Mouse (Mus musculus) left cerebral cortex, postnatal 36 days (tissue): ENCODE measurements around the gene Trappc13. TPM values are rescaled to one million over a fixed set of nuclear protein-coding genes. Genes with fewer than 3 reads are reported as not detected.
A peak's percentile ranks its signal among the peaks of the same experiment; 100 is the strongest.

ENCODE experiments used
- DNase-seq, 2 experiments: peaks; one replicate each; pipeline ENCODE4 v3.0.0; 2021 to 2022; ENCODE audit warnings: low spot score in 2 of 2, mixed read lengths in 1 of 2
- intact Hi-C: fragments of 180-260 bp; cut with DNase I; formaldehyde crosslinking; loops from one replicate; pipeline ENCODE4 v1.15.1; 2025
- total RNA-seq, 2 experiments: library from RNA; stranded (reverse); gene quantifications; 2 replicates each; pipeline ENCODE4 v1.2.3; 2021

Trappc13 gene
- total RNA-seq, 2 experiments from 2014 or later = 52.0 to 55.4 TPM

DNA sequence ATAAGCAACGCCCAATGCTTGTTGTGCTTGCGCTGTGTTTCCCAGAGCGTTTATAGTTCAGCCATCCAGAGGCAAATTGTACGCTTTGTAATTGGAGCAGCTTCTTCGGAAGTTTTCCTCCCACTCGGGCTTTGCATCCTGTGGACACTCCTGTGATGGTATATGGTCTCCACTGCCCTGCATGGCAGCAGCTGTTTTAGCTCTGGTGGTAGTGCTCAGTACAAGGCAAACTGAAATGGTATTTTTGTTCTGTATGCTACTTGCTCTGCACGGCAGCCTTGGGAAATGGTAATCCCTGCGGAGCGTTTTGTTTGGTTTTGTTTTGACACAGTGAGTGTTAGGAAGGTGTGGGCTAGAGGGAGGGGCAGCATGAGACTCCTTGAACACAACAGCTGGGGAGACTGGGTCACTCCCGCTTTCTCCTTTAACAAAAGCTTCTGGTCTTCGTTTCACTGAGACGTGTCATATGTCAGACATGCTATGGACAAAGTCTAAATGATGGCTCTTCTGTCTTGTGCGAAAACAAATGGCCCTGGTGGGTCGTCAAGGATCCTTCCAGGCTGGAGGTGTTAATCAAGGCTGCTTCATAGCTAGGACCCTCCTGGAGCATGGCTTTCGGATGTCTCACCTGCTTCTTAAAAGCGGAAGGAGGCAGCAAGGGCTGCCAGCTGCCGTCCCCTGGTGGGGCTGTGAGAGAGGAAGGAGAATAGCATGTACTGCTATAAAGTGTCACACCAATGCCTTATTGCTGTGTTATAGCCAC, 56.0 kb downstream of the Trappc13 start:
- intact Hi-C loops = no loop called here
- DNase-seq = no peak

DNA sequence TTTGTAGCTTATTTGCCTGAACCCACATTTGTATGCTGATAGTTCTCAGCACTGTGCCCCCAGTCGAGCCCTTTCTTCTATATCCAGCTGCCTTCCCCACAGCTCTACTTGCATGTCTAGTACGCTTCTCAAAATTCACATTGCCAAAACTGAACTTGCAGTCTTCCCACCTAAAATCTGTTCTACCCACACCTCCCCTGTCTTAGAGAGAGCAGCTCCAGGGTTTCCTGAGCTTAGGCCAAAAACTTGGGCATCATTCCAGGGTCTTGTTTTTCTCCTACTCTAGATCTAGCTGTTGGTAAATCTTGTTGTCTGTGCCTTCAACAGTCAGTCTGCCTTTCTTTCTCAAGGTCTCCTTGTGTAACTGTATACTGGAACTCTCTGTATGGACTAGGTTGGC, 63.4 kb downstream of the Trappc13 start:
- peak; percentile 45 to 56 for DNase-seq
- intact Hi-C loops = loop anchor here (5.0 kb wide), 1 partner anchor 193 kb away; the partner anchor contains the start of gene Erbin

DNA sequence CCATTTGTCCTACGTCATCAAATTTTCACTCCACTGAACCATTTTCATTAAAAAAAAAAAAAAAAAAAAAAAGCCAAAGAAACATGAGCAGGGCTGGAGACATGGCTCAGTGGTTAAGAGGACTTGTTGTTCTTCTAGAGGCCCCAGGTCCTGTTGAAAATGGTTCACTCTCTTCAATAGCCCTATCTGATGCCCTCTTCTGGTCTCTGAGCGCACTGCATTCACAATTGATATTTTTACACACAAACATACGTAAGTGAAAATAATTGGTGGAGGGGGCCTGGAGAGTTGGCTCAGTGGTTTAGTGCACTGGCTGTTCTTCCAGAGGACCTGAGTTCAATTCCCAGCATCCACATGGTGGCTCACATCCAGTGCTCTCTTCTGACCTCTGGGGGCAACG, 64.5 kb downstream of the Trappc13 start:
- intact Hi-C loops = loop anchor here (5.0 kb wide), 1 partner anchor 191 kb away; the partner anchor contains the start of gene Erbin
- no peak for DNase-seq

DNA sequence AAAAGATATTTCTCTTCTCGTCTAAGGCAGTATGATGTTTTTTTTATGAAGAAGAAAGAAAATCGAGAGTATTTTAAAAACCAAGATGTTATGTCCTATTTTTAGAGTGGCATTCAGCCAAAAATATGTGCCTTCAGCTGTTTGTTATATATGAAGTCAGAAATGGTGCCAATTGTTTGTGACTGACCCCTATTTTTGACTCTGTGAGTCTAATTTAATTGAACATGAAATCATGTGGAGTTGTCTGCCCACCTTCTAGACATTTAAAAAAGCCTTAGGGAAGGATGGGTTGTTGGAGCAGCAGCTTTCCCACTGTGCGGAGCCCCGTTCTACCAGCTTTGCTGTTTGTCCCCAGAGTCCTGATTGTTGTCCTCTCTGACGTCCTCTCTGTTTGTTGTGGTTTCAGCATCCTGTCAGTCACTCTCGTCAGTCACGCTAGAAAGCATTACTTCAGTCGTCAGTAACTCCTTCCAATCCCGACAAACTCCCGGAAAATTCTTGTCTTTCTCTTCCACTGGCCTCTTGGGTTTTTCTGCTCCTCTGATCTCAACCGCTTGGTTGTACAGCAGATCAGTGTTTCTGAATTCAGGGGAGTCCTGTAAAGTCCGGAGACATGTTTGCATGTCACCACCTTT, 65.9 kb downstream of the Trappc13 start:
- DNase-seq = peak in 1 of 2 experiments; percentile 22

GRCm38 (mm10) chr13:104110526-104110925, 67.7 kb downstream of the Trappc13 start:
- no peak for DNase-seq
- intact Hi-C loops = loop anchor here (5.0 kb wide), 1 partner anchor 188 kb away; the partner anchor contains the start of gene Erbin

More for the DNA sequence above, 65.9 kb downstream of the Trappc13 start:
- intact Hi-C loops = loop anchor here (5.0 kb wide), 1 partner anchor 190 kb away; the partner anchor contains the start of gene Erbin

- peak in 1 of 2 experiments; percentile 55 for DNase-seq
- intact Hi-C loops = loop anchor here (5.0 kb wide), 1 partner anchor 188 kb away; the partner anchor contains the start of gene Erbin
Measured at GRCm38 (mm10) chr13:104109816-104110521, 68.3 kb downstream of the Trappc13 start.

- peak; percentile 84 to 88 for DNase-seq
- intact Hi-C loops = no loop called here
Measured at GRCm38 (mm10) chr13:104109288-104109815, 68.9 kb downstream of the Trappc13 start, which contains the start of the genes Nln and Sgtb. Gene Nln (minus strand): TSS chr13:104109614. Gene Sgtb (plus strand): TSS chr13:104109741.

GRCm38 (mm10) chr13:104108651-104109287, 69.5 kb downstream of the Trappc13 start:
- peak in 1 of 2 experiments; percentile 19 for DNase-seq
- intact Hi-C loops = no loop called here

DNA sequence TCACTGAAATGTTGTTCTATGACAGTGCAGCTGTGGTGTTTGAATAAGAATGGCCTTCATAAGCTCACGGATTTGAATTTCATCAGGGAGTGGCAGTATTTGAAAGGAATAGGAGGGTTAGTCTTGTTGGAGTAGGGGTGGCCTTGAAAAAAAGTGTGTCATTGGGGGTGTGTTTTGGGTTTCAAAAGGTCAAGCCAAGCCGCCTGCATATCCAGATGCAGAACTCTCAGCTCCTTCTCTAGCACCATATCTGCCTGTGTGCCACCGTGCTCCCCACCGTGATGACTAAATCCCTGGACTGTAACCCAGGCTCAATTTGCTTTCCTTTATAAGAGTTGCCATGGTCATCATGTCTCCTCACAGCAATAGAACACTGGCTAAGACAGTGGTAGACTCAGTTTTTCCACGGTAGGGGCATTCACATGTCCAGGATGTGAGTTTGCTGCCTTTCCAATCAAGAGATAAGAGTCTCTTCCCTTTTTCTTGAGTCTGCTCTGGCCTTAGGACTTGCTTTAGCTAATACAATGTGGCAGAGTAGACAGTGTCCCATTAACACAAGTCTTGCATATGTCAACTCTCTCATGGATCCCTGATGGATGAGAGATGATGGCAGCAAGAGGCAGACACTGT, 76.5 kb downstream of the Trappc13 start:
- no peak for DNase-seq
- intact Hi-C loops = no loop called here

DNA sequence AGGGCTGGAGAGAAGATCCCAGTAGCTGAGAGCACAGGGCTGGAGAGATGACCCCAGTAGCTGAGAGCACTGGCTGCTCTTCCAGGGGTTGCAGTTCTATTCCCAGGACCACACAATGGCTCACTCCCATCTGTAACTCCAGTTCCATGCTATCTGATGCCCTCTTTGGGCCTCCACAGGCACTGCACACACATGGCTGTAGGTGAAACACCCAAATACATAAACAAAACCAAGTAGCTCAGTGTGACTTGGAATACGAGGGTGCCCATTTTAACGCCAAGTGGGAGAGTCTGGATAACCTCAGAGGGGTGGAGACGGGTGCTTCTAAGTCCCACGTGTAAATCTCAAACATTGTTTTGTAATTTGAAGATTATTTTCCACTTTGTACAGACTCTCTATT, 77.9 kb downstream of the Trappc13 start:
- intact Hi-C loops = no loop called here
- no peak for DNase-seq

- DNase-seq = no peak
- intact Hi-C loops = no loop called here
Measured at GRCm38 (mm10) chr13:104097190-104097589, 81.1 kb downstream of the Trappc13 start.

DNA sequence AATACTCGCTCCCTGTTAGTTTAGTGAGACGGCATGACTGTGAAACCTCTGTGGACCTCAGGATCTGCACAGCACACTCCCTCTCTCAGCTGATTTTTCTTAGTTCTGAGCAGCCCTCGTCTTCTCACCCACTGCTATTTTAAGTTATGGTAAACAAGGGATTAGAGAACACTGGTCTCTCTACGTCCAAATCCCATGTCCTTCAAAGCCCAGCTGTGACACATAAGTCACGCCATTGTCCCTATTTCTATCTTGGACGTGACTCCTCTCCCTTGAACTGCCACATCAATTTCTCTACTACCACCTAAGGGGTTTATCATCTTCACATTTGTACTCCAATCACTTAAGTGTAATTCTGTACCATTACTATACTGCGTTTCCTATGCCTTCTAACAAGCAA, 82.3 kb downstream of the Trappc13 start:
- intact Hi-C loops = no loop called here

GRCm38 (mm10) chr13:104094531-104095385, 83.5 kb downstream of the Trappc13 start:
- DNase-seq = no peak
- intact Hi-C loops = no loop called here

More for the DNA sequence above, 82.3 kb downstream of the Trappc13 start:
- no peak for DNase-seq

Other genes starting within 250 kb of the Trappc13 start
- gene Nln, start 68.9 kb downstream of the Trappc13 start, total RNA-seq = 10 to 100 TPM; 28.9 to 30.4 TPM
- gene Sgtb, start 68.7 kb downstream of the Trappc13 start, total RNA-seq = 100 to 1,000 TPM; 127 to 157 TPM
- gene Trim23, start 328 bp upstream of the Trappc13 start, total RNA-seq = 10 to 100 TPM; 53.9 to 54.4 TPM
- gene Cenpk, start 50.1 kb upstream of the Trappc13 start, total RNA-seq = 1 to 10 TPM; 1.0 to 1.2 TPM
- 10 to 100 TPM in 1 of 2 experiments, 1 to 10 TPM in 1; 9.3 to 13.7 TPM for gene Ppwd1, start 50.4 kb upstream of the Trappc13 start, total RNA-seq
- gene Adamts6, start 109.4 kb upstream of the Trappc13 start, total RNA-seq = 1 to 10 TPM; 4.4 to 4.9 TPM